21 mouse cellular contexts compared by ENCODE assay signal in genomic region chr6:49591632-49592000, GRCm38 (mm10).
DNase-seq lines count a peak whose midpoint lies in the region; ATAC-seq and TF ChIP-seq lines count a peak whose summit lies in the region.
"Had no signal": no experiment of that assay in that cellular context is flagged by ENCODE, and none has a peak within 500 bp of the region (broad histone marks: within the 10 kb centered on the region; RNA-seq: fewer than 3 reads in every experiment).

No protein-coding gene starts in this region.

- H3K9ac ChIP-seq in forebrain, embryonic 15.5 days (replicated peaks), result no peak overlapping the region
- H3K9ac ChIP-seq in forebrain, embryonic 12.5 days, result no peak overlapping the region
- no peak overlapping the region for H3K9ac ChIP-seq in heart, embryonic 15.5 days
- H3K9ac ChIP-seq in heart, adult 2 months (ENCODE audit: low read depth, low read length), result no peak overlapping the region
- H3K9ac ChIP-seq: hindbrain, embryonic 14.5 days had no signal

- H3K9me3 ChIP-seq in forebrain, embryonic 15.5 days, result no peaks in the 10 kb centered on the region
- H3K9me3 ChIP-seq in forebrain, embryonic 12.5 days, result no peaks in the 10 kb centered on the region
- no peaks in the 10 kb centered on the region for H3K9me3 ChIP-seq in heart, embryonic 15.5 days (replicated peaks)
- H3K9me3 ChIP-seq: forebrain, embryonic 10.5 days had no signal

- intact Hi-C loops in heart, adult 2 months (cut with DNase I), result loop anchor here (5.0 kb wide), 1 partner anchor 81 kb away; no protein-coding TSS in a partner anchor

- no peaks in the 10 kb centered on the region for H3K36me3 ChIP-seq in forebrain, embryonic 15.5 days
- no peaks in the 10 kb centered on the region for H3K36me3 ChIP-seq in forebrain, embryonic 12.5 days (replicated peaks)
- H3K36me3 ChIP-seq in heart, embryonic 15.5 days, result no peaks in the 10 kb centered on the region
- H3K36me3 ChIP-seq in heart, adult 2 months (ENCODE audit: control insufficient read depth, insufficient read depth, low read length), result no peaks in the 10 kb centered on the region; the same call in 1 of the 2 replicates
- H3K36me3 ChIP-seq: forebrain, embryonic 10.5 days had no signal

- no peak for TF ChIP-seq POLR2A in heart, adult 2 months (IDR thresholded peaks at IDR 0.05; ENCODE audit: insufficient read depth, low read depth, low read length)

- no peak overlapping the region for H3K4me2 ChIP-seq in forebrain, embryonic 15.5 days (replicated peaks)
- H3K4me2 ChIP-seq in forebrain, embryonic 12.5 days, result no peak overlapping the region
- H3K4me2 ChIP-seq in heart, embryonic 15.5 days, result no peak overlapping the region
- H3K4me2 ChIP-seq: heart, embryonic 11.5 days; hindbrain, embryonic 14.5 days had no signal

- TF ChIP-seq CTCF in heart, adult 2 months (IDR thresholded peaks at IDR 0.05), result no peak

- no peaks in the 10 kb centered on the region for H3K27me3 ChIP-seq in forebrain, embryonic 15.5 days
- H3K27me3 ChIP-seq in forebrain, embryonic 12.5 days, result no peaks in the 10 kb centered on the region
- H3K27me3 ChIP-seq in heart, embryonic 15.5 days, result no peaks in the 10 kb centered on the region
- no peaks in the 10 kb centered on the region for H3K27me3 ChIP-seq in heart, adult 2 months (ENCODE audit: control insufficient read depth, insufficient read depth, low read length)

- DNase-seq in cerebellum, adult 9-11 months, result no peak
- DNase-seq in heart, adult 2 months, result no peak
- peak; percentile 4 for DNase-seq in right cerebral cortex, adult 18-20 months
- no peak for DNase-seq in right cerebral cortex, postnatal 25 days
- DNase-seq: adrenal gland, adult 8-10 months; adrenal gland, postnatal 25 days; gastrocnemius, adult 2 months; gastrocnemius, postnatal 14 days; kidney, adult 18-20 months; kidney, adult 9 months had no signal

- TF ChIP-seq EP300 in heart, adult 2 months (IDR thresholded peaks at IDR 0.05; ENCODE audit: insufficient read depth, low read depth, low read length), result no peak

- no peak overlapping the region for H3K4me3 ChIP-seq in forebrain, embryonic 15.5 days
- no peak overlapping the region for H3K4me3 ChIP-seq in forebrain, embryonic 12.5 days (replicated peaks)
- H3K4me3 ChIP-seq in heart, embryonic 15.5 days, result no peak overlapping the region
- no peak overlapping the region for H3K4me3 ChIP-seq in heart, adult 2 months
- H3K4me3 ChIP-seq: forebrain, embryonic 10.5 days; gastrocnemius, adult 2 months had no signal

- H3K27ac ChIP-seq in forebrain, embryonic 15.5 days (replicated peaks), result peak overlapping the region; percentile 41; the same call in 1 of the 2 replicates
- no peak overlapping the region for H3K27ac ChIP-seq in forebrain, embryonic 12.5 days
- peak overlapping the region; percentile 86 for H3K27ac ChIP-seq in heart, embryonic 15.5 days
- no peak overlapping the region for H3K27ac ChIP-seq in heart, adult 2 months
- H3K27ac ChIP-seq: forebrain, embryonic 10.5 days; gastrocnemius, adult 2 months; hindbrain, embryonic 14.5 days had no signal

- 80% methylated on average over 2 of the region's 2 CpGs for WGBS in forebrain, embryonic 15.5 days
- 93% methylated on average over 2 of the region's 2 CpGs for WGBS in forebrain, embryonic 12.5 days
- 48% methylated on average over 2 of the region's 2 CpGs for WGBS in heart, embryonic 15.5 days
- 35% methylated on average over 2 of the region's 2 CpGs for WGBS in heart, adult 2 months

- peaks cover 9% of the 10 kb centered on the region; the same call in 1 of the 2 replicates for H3K4me1 ChIP-seq in forebrain, embryonic 15.5 days
- no peaks in the 10 kb centered on the region for H3K4me1 ChIP-seq in forebrain, embryonic 12.5 days
- H3K4me1 ChIP-seq in heart, embryonic 15.5 days (replicated peaks), result peaks cover 28% of the 10 kb centered on the region
- no peaks in the 10 kb centered on the region for H3K4me1 ChIP-seq in heart, adult 2 months (ENCODE audit: control insufficient read depth, insufficient read depth, low read length)
- H3K4me1 ChIP-seq: forebrain, embryonic 10.5 days had no signal

- H3K79me2 ChIP-seq in heart, adult 2 months (replicated peaks; ENCODE audit: control insufficient read depth, insufficient read depth, low read length), result no peaks in the 10 kb centered on the region

- ATAC-seq in cerebellum, adult (ENCODE audit: insufficient number of reproducible peaks, low FRiP score, low TSS enrichment), result peak; percentile 37; the same call in 1 of the 2 replicates
- 0 out of 2 replicates have a peak, but pooled peaks have one; percentile 6 for ATAC-seq in forebrain, embryonic 15.5 days (replicated peaks)
- ATAC-seq in forebrain, embryonic 12.5 days (ENCODE audit: low FRiP score), result no peak
- ATAC-seq in heart, embryonic 15.5 days (replicated peaks; ENCODE audit: insufficient number of reproducible peaks, insufficient read depth, low FRiP score, low read depth), result no peak
- ATAC-seq: activated CD4-positive, CD25-positive, alpha-beta regulatory T cell, adult 4 months; forebrain, embryonic 14.5 days; inflammation-experienced regulatory T-cells, adult 6 months; intestine, embryonic 16.5 days had no signal

Comparison
In these comparisons a context has a peak if more than half of its experiments do, and no peak if none do; other contexts are left out.
1. ATAC-seq: peak in cerebellum, adult (single experiment) and forebrain, embryonic 15.5 days (single experiment); none in forebrain, embryonic 12.5 days (single experiment) and heart, embryonic 15.5 days (single experiment).
2. H3K27ac ChIP-seq: peak in forebrain, embryonic 15.5 days (single experiment) and heart, embryonic 15.5 days (single experiment); none in forebrain, embryonic 12.5 days (single experiment) and heart, adult 2 months (single experiment).